Mouse (Mus musculus): ENCODE measurements around the gene Treml4.
"Not testable (repeated sequence)": the region's sequence is repeated elsewhere in the genome, so short reads cannot be mapped to it uniquely, and the experiment has no call there.

Treml4 gene

DNA sequence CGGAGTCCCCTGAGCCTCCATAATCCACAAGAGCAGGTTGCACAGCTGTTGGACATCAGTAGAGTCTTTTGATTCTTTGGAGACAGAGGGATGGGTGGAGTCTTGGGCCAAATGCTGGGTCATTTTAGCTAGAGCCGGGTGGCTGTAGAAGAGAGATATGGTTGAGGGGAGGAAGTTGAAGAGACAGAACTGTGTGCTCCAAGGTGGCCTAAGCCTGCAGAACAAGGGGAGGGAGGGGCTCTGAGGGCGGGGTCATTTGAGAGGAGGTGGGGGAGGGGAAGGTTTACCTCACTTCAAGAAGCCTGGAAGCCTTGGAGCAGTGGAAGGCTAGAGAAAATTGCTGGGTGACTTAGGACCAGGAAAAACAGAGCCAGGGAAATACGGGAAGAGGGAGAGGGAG lies 35.1 kb downstream of the Treml4 start, which contains the start of gene Treml2:
Gene Treml2, plus strand, starts transcription at position 296 of the 400 bp plus-strand sequence.
- no peak for TF ChIP-seq GATA4 (IDR thresholded peaks at IDR 0.05; ENCODE audit: insufficient replicate concordance, low read length)

DNA sequence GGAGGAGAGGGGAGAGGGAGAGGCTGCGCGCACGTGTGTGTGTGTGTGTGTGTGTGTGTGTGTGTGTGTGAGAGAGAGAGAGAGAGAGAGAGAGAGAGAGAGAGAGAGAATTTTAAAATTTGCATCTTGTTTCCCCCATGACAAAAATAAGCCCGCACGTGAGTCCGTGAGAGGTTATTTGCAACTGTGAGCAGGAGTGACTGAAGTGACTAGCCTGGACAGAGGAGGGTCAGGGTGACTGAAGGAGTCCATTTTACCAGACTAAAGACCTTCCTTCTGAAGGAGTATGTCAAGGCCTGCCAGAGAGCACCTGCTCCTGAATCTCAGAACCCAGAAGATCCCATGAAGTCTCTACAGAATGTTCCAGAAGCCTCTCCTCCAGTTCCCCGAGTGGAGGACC lies 35.7 kb downstream of the Treml4 start:
- TF ChIP-seq GATA4 (IDR thresholded peaks at IDR 0.05; ENCODE audit: insufficient replicate concordance, low read length): no peak

DNA sequence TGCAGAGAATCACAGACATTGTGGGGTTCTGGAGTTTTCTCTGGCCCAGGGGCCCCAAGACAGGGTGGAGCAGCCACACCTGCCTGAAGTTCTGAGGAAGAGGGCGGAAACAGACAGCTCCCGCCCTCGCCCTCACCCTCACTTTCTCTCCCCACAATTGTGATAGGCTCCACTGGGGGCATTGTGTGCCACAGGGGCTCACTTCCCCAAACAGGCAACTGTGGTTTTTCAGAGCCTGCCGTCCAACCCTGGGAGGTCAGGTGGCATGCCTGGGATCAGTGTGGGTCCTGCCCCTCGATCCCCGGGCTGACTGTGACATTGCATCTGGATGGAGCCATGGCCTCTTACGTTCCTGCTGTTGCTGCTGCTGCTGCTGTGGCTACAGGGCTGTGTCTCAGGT lies 36.1 kb downstream of the Treml4 start:
- no peak for TF ChIP-seq GATA4 (IDR thresholded peaks at IDR 0.05; ENCODE audit: insufficient replicate concordance, low read length)

DNA sequence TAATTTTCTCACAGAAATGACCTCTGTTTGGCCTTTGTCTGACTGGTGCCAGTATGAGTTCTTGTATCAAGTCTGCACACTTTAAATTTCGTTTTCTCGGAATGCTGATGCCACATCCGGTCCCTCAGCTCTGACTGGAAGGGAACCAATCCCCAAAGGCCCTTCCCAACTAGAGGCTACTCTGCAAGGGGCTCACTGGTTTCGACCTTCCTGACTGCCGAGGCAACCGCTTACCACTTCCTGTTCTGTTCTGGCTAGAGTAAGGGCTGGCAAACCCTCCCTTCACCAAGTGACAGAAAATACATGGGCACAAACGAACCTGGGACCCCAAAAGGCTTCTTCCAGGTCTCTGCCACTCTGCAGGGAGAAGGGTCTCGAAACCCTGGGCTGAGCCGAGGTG lies 36.8 kb downstream of the Treml4 start:
- TF ChIP-seq GATA4 (IDR thresholded peaks at IDR 0.05; ENCODE audit: insufficient replicate concordance, low read length): no peak

DNA sequence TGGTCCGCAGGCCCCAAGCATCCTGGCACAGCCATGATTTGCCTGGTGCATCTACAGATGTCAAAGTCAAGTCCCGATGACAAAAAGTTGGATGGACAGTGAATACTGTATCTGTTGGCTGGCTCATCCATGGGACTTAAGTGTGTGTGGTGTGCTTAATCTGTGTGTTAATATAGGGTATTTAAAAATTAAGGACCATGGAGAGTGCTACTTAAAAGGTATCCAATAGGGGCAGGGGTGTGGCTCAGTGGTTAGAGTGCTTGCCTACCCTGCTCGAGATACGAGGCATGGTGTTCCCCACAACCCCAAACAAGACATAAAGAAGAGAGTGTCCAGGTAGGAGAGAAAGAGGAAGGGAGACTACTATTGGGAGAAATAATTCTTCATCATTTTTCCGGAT lies 37.7 kb downstream of the Treml4 start:
- TF ChIP-seq GATA4 (IDR thresholded peaks at IDR 0.05; ENCODE audit: insufficient replicate concordance, low read length): no peak

DNA sequence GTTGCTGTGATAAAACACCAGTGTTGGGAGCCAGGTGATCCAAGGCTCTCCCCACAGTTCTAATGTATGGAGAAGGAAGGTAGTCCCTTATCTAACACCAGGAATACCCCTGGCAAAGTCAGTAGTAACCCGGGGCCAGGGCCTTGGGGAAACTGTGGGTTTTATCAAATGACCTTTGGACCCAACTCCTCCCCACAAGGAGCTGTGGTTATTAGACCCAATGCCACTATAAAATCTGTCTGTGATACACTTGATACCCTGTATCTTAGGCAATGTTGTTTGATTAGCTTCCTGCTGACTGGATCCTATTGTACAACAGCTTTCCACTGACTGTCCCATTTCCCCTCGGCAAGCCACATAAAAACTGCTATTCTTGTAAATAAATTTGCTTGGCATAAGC lies 48.0 kb downstream of the Treml4 start:
- TF ChIP-seq GATA4 (IDR thresholded peaks at IDR 0.05; ENCODE audit: insufficient replicate concordance, low read length): no peak

DNA sequence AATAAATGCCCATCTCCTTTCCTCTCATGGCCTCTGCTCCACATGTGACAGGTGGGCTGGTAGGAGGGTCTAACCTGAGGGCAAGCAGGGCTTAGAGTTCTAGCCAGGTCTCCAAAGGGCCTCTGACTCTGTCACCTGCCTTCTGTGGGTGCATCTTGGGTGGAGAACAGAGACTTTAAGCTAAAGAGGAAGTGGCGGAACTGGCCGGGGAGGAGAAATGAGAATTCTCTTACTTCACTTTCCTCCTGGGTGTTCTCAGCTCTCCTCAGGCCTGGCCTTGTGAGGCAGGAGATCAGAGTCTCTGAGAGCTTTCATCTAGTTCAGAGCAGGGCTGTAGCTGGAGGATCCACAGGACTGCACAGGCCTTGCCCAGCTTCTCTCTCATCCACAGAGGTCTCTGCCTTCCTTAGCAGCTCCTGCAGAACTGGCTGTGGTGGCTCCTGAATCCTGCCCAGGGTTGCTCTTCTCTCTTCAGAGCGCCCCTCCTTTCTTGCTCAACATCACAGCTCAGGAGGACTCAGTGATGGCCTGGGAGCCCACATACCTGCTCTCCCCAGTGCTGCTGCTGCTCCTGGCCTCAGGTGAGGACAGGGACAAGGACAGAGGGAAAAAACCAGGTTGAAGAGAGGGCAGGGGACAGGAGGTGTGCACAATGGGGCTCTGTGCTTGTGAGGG lies 51.9 kb downstream of the Treml4 start, which contains the start of gene B430306N03Rik:
Gene B430306N03Rik, plus strand, starts transcription at position 237 of the 675 bp plus-strand sequence.
- not testable (repeated sequence) for TF ChIP-seq GATA4 (IDR thresholded peaks at IDR 0.05; ENCODE audit: insufficient replicate concordance, low read length)

DNA sequence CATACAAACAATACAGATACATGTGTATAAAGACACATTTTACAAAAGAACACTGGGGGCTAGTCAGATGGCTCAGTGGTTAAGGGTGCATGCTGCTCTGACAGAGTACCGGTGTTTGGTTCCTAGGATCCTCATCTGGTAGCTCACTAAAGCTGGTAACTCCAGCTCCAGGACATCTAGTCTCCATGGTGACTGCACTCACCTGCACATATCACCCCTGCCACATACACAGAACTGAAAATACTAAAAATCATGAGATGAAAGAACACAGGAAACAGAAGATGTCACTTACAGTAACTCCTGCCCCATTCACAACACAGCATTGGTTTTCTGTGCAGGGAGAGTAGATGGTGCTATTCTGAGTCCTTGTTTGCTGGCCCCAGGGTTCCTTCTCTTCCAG lies 54.6 kb downstream of the Treml4 start:
- no peak for TF ChIP-seq GATA4 (IDR thresholded peaks at IDR 0.05; ENCODE audit: insufficient replicate concordance, low read length)

DNA sequence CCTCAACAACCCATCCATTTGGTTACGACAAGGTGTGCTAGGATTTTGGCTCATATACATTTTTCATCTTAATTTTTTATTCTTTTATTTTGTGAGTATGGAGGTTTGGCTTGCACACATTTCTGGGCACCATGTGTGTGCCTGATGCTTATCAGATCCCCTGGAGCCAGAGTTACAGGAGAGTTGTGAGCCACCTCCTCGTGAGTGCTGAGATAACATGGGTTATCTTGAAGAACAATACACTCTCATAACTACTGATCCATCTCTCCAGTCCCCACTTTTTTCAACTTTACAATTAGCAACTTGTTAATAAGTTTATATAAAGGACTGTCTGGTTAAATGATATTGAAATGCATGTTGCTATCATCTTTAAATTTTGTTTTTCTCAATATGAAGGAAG lies 57.2 kb downstream of the Treml4 start:
- no peak for TF ChIP-seq GATA4 (IDR thresholded peaks at IDR 0.05; ENCODE audit: insufficient replicate concordance, low read length)

DNA sequence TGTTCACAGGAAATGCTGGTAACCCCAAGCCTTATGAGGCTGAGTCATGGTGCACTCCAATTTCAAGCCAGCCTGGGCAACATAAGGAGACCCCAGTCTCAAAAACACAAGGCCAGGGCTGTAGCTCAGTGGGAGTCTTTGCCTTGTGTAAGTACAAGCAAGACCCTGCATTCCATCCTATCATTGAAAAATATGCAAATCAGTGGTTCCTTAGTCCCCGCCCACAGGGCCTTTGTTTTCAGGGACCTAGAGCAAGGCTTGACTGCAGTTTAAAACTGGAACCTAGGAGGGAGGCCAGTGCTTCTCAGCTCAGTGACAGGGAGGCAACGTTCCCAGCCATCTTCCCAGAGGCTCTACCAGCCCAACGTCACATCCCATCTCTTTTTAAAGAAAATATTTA lies 59.1 kb downstream of the Treml4 start:
- no peak for TF ChIP-seq GATA4 (IDR thresholded peaks at IDR 0.05; ENCODE audit: insufficient replicate concordance, low read length)

DNA sequence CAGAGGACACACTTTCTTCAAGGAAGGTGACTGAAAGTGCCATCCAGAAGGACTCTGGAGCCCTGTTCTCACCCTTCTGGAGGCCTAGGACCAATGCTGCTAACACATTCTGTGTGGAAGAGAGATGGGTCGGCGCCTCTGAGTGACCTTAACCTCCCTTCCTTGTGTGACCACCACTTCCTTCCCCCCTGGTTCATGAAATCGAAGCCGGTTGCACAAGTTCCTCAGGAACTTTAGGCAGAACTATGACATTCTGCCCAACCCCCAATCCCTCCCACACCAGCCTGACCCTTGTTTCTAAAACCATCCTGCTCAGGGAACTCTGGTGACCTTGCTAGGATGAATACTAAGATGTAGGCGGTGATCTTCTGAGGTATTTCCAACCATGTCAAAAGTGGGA lies 60.2 kb downstream of the Treml4 start:
- no peak for TF ChIP-seq GATA4 (IDR thresholded peaks at IDR 0.05; ENCODE audit: insufficient replicate concordance, low read length)

All from liver, adult (tissue).